Mouse (Mus musculus): Measurements from ENCODE around the gene Flii.

- no peak for TF ChIP-seq CTCF (IDR thresholded peaks at IDR 0.05)
- no peak for TF ChIP-seq EP300 (IDR thresholded peaks at IDR 0.05; ENCODE audit: insufficient read depth, low read depth, low read length)
- TF ChIP-seq POLR2A (IDR thresholded peaks at IDR 0.05; ENCODE audit: insufficient read depth, low read depth, low read length), result no peak
Observed at GRCm38 (mm10) chr11:60734206-60734605, 7.1 kb upstream of the Flii start.

All from heart, adult 2 months (tissue).